Mouse (Mus musculus) lung, postnatal 0 days (tissue): Measurements from ENCODE around the gene Strip1. TPM values are rescaled to one million over a fixed set of nuclear protein-coding genes. Genes with fewer than 3 reads are reported as not detected.
A peak's percentile ranks its signal among the peaks of the same experiment; 100 is the strongest.

Experiments
- ATAC-seq: fragments of 200-750 bp; cut with Nextera tagmentation; 2 replicates; pipeline ENCODE4 v1.8.0; 2017; ENCODE audit warnings: moderate library complexity
- DNase-seq: peaks from one replicate; pipeline ENCODE4 v3.0.0-alpha.2; 2016; ENCODE audit warnings: low spot score
- H3K27ac ChIP-seq: fragments of 300-500 bp; sonication (generic); 2 replicates; pipeline ENCODE4 v1.5.1; 2014; ENCODE audit warnings: antibody characterized with exemption, mild to moderate bottlenecking, low read length, mixed read lengths
- H3K27me3 ChIP-seq: fragments of 300-500 bp; sonication (generic); replicated peaks from 2 replicates; pipeline ENCODE4 v1.6.1; 2014; ENCODE audit warnings: low read length, mixed read lengths; ENCODE audit not compliant: insufficient read depth
- H3K36me3 ChIP-seq: fragments of 300-500 bp; sonication (generic); 2 replicates; pipeline ENCODE4 v1.6.1; 2014; ENCODE audit warnings: low read length, mixed read lengths; ENCODE audit not compliant: insufficient read depth
- H3K4me1 ChIP-seq: fragments of 300-500 bp; sonication (generic); 2 replicates; pipeline ENCODE4 v1.6.1; 2014; ENCODE audit warnings: antibody characterized with exemption, low read depth, low read length, mixed read lengths; ENCODE audit not compliant: insufficient read depth
- H3K4me2 ChIP-seq: fragments of 300-500 bp; sonication (generic); replicated peaks from 2 replicates; pipeline ENCODE4 v1.6.1; 2014; ENCODE audit warnings: low read depth, mild to moderate bottlenecking, low read length, moderate library complexity, mixed read lengths
- H3K4me3 ChIP-seq: fragments of 300-500 bp; sonication (generic); 2 replicates; pipeline ENCODE4 v1.5.1; 2014; ENCODE audit warnings: low read depth, low read length
- H3K9ac ChIP-seq: fragments of 300-500 bp; sonication (generic); replicated peaks from 2 replicates; pipeline ENCODE4 v1.6.1; 2014; ENCODE audit warnings: low read depth, mild to moderate bottlenecking
- H3K9me3 ChIP-seq: fragments of 300-500 bp; sonication (generic); 2 replicates; pipeline ENCODE4 v1.6.1; 2016; ENCODE audit warnings: low read length, mixed read lengths
- CTCF ChIP-seq: IDR thresholded peaks from 2 replicates; pipeline ENCODE4 v1.5.1; 2016; ENCODE audit warnings: antibody characterized with exemption, mild to moderate bottlenecking
- EP300 ChIP-seq: IDR thresholded peaks from 2 replicates; pipeline ENCODE4 v1.6.1; 2016; ENCODE audit warnings: antibody characterized with exemption, mild to moderate bottlenecking, control low read depth
- WGBS: fragments of 180-500 bp; shearing (Covaris S2); extraction: QIAGEN DNeasy Blood & Tissue Kit; methylation state at CpG from one replicate; pipeline ENCODE4 v1.1.7; 2014; 5-methylcytosine and 5-hydroxymethylcytosine counted together
- polyA plus RNA-seq: library from polyadenylated mRNA; unstranded; fragments of >200 nt; fragmentation: Nextera tagmentation; extraction: Ambion mirVana; gene quantifications from 2 replicates; pipeline ENCODE4 v1.2.1, GENCODE M21; 2015

Gene Strip1
- 24.9 and 26.9 TPM in 2 replicates for polyA plus RNA-seq

GRCm38 (mm10) chr3:107631523-107631958 lies at the start of gene Strip1:
Strip1 (minus strand) TSS chr3:107631694.
- TF ChIP-seq EP300 (peak; percentile 63), CTCF (no peak)
- WGBS: 2% methylated on average over 35 of the region's 35 CpGs

GRCm38 (mm10) chr3:107680790-107681576 lies 49.5 kb upstream of the Strip1 start:
- peak; percentile 46 for DNase-seq
- TF ChIP-seq CTCF (no peak), EP300 (no peak)
- no peaks in the 10 kb centered on the region for H3K27me3 ChIP-seq
- H3K36me3 ChIP-seq: 0 out of 2 replicates have a peak, but pooled peaks cover under 1% of the 10 kb centered on the region
- WGBS: 12% methylated on average over 7 of the region's 7 CpGs
- H3K9ac ChIP-seq: no peak overlapping the region
- no peak overlapping the region for H3K4me3 ChIP-seq
- no peaks in the 10 kb centered on the region for H3K9me3 ChIP-seq
- H3K27ac ChIP-seq: peak overlapping the region; percentile 6; the same call in 1 of the 2 replicates
- H3K4me1 ChIP-seq: no peaks in the 10 kb centered on the region
- peak overlapping the region; percentile 19; the same call in 1 of the 2 replicates for H3K4me2 ChIP-seq
- ATAC-seq: peak; percentile 62

More at GRCm38 (mm10) chr3:107631523-107631958, at the start of gene Strip1:
- Histone ChIP-seq H3K4me1 (no peaks in the 10 kb centered on the region; the same call in none of the 2 replicates), H3K9me3 (no peaks in the 10 kb centered on the region), H3K4me3 (peak within 1 kb of the TSS; percentile 98), H3K27ac (peak within 1 kb of the TSS; percentile 93), H3K4me2 (peak within 1 kb of the TSS; percentile 90), H3K27me3 (no peaks in the 10 kb centered on the region), H3K9ac (peak within 1 kb of the TSS; percentile 98), H3K36me3 (peaks cover 11% of the 10 kb centered on the region; the same call in 1 of the 2 replicates)
- DNase-seq (peak; percentile 99), ATAC-seq (peak; percentile 98)

DNA sequence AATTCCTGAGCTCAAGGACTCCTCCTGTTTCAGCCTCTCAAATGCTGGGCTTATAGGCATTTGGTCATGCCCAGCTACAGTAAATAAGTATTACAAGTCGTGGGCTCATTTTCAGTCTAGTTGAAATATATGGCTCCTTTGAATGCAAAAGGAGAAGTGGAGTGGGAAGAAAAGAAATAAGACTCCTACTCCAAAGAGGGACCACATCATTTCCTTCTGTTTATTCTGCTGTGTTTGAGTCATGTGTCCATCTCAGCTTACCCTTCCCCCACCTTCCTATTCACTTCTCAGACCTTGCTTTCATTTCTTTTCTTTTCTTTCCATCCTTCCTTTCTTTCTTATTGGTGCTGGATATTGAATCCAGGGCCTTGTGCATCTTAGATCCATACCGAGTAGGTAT lies 40.0 kb upstream of the Strip1 start:
- WGBS: 92% methylated on average over 2 of the region's 2 CpGs
- Histone ChIP-seq H3K9ac (no peak overlapping the region), H3K27me3 (no peaks in the 10 kb centered on the region), H3K4me2 (no peak overlapping the region), H3K36me3 (peaks cover 55% of the 10 kb centered on the region), H3K9me3 (no peaks in the 10 kb centered on the region), H3K27ac (no peak overlapping the region), H3K4me3 (no peak overlapping the region), H3K4me1 (no peaks in the 10 kb centered on the region)
- ATAC-seq (no peak), DNase-seq (no peak)
- TF ChIP-seq EP300 (no peak), CTCF (no peak)

- Histone ChIP-seq H3K36me3 (peaks cover 60% of the 10 kb centered on the region), H3K9ac (no peak overlapping the region), H3K9me3 (no peaks in the 10 kb centered on the region), H3K27me3 (no peaks in the 10 kb centered on the region), H3K4me3 (no peak overlapping the region), H3K27ac (no peak overlapping the region), H3K4me1 (no peaks in the 10 kb centered on the region), H3K4me2 (no peak overlapping the region)
- ATAC-seq (no peak), DNase-seq (no peak)
- no peak for TF ChIP-seq CTCF
- no peak for TF ChIP-seq EP300
- WGBS: 73% methylated on average over 4 of the region's 4 CpGs
These were observed 39.0 kb upstream of the Strip1 start for GRCm38 (mm10) chr3:107670500-107670899.

DNA sequence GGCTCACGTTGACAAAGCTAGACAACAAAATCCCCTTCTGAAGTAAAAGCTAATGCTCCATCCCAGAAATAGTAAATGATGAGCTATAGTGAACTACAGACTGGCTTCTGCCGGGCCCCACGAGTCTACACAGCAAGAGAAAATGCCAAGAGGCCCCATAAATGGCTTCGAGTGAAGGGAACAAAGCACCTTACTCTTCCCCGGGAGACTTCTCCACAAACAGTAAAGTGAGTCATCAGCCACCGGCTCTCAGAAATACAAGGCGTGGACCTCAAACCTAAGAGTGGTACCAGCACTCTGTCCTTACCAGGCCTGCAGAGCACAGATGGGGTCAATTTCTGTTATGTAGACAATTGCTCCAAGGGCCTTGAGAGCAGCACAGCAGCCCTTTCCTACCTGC lies 37.3 kb upstream of the Strip1 start:
- H3K36me3 ChIP-seq: peaks cover 63% of the 10 kb centered on the region
- H3K4me2 ChIP-seq: no peak overlapping the region
- ATAC-seq (no peak), DNase-seq (no peak)
- no peak overlapping the region for H3K27ac ChIP-seq
- H3K9me3 ChIP-seq: no peaks in the 10 kb centered on the region
- no peaks in the 10 kb centered on the region for H3K4me1 ChIP-seq
- H3K4me3 ChIP-seq: no peak overlapping the region
- H3K9ac ChIP-seq: no peak overlapping the region
- TF ChIP-seq EP300: no peak
- TF ChIP-seq CTCF: no peak
- no peaks in the 10 kb centered on the region for H3K27me3 ChIP-seq
- 90% methylated on average over 7 of the region's 7 CpGs for WGBS

- H3K4me1 ChIP-seq: no peaks in the 10 kb centered on the region
- no peak overlapping the region for H3K27ac ChIP-seq
- TF ChIP-seq EP300 (no peak), CTCF (no peak)
- H3K36me3 ChIP-seq: peaks cover 65% of the 10 kb centered on the region
- no peak overlapping the region for H3K4me2 ChIP-seq
- H3K9me3 ChIP-seq: no peaks in the 10 kb centered on the region
- WGBS: 66% methylated on average over 6 of the region's 6 CpGs
- H3K9ac ChIP-seq: no peak overlapping the region
- H3K4me3 ChIP-seq: no peak overlapping the region
- no peaks in the 10 kb centered on the region for H3K27me3 ChIP-seq
- no peak for ATAC-seq
- no peak for DNase-seq
These were observed 35.9 kb upstream of the Strip1 start for GRCm38 (mm10) chr3:107667426-107667825.
